Mouse (Mus musculus) 416B (cell line): Measurements from ENCODE around the gene Tspan17.
"Not testable (repeated sequence)": the region's sequence is repeated elsewhere in the genome, so short reads cannot be mapped to it uniquely, and the experiment has no call there.

ENCODE experiments used
- DNase-seq: peaks from one replicate; pipeline ENCODE4 v3.0.0; 2011; ENCODE audit warnings: low read depth

Gene Tspan17

GRCm38 (mm10) chr13:54760906-54761305, 28.3 kb upstream of the Tspan17 start:
- no peak for DNase-seq

DNA sequence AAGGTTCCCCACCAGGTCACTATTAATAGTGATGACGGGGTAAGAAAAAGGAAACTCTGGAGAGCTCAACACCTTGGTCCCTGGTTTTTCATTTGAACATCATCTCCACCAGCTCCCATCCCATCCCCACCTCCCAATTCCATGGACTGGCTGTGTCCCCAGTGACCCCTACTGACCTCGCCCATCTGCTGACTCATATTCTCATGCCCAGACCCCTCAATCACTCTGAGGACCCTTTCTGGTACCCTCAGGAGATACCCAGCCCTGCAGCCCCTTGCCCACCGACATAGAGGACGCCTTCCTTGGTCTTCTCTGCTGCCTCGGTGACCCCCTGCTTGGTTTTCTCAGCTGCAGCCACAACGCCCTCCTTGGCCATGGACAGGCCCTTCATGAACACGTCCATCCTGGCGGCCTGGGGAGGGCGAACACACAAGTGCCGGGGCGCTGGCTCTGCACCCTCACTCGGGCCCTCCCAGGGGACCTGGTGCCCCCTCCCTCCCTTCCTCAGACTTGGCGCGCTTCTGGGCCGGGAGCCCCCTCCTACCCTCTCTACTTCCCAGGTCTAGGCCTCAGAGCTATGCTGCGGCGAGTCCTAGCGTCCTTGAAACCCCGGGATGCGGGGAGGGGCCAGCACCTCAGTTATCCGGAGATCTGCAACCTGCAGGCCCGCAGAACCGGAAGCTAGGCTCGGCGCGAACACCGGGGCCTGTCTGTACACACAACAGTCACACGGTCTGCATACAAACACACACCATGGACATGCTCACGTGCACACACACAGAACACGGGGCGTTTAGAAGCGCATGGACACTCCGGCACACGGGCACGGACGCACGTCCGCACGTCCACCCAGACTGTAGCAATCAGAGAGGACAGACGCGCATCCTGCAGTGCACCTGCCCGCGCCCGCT, 23.6 kb upstream of the Tspan17 start:
- no peak for DNase-seq

GRCm38 (mm10) chr13:54766192-54766768, 22.9 kb upstream of the Tspan17 start, which contains the start of gene Sncb:
Sncb (minus strand) TSS chr13:54766595.
- DNase-seq = no peak

GRCm38 (mm10) chr13:54767012-54767411, 22.2 kb upstream of the Tspan17 start:
- no peak for DNase-seq

- no peak for DNase-seq
These were observed 8.6 kb upstream of the Tspan17 start for GRCm38 (mm10) chr13:54780592-54780991.

DNA sequence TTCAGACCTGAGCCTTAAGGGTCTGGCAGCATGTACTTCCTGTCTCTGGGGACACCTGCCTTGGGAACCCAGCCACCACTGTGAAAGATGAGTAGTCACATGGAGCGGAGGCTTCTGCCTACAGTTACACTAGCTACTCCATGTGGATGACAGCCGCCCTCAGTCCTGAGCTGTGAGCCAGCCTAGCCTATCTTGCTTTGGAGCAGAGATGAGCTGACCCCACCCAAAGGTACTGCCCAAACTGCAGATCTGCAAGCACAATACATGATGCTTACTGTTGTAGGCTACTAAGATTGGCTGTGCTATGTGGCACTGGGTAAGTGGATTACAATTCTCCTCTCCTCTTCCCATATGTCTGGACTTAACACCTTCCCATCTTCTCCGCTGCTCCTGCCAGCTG, 8.1 kb upstream of the Tspan17 start:
- DNase-seq = no peak

- DNase-seq = no peak
These were observed 5.9 kb upstream of the Tspan17 start for GRCm38 (mm10) chr13:54783235-54783634.

- DNase-seq = no peak
These were observed 5.5 kb upstream of the Tspan17 start, which contains the start of gene Eif4e1b for GRCm38 (mm10) chr13:54783698-54784097. Eif4e1b (plus strand) TSS chr13:54783998.

- DNase-seq = not testable (repeated sequence)
These were observed 1.6 kb upstream of the Tspan17 start for GRCm38 (mm10) chr13:54787591-54787990.

- peak; percentile 66 for DNase-seq
These were observed 602 bp downstream of the Tspan17 start for GRCm38 (mm10) chr13:54789561-54790397.

DNA sequence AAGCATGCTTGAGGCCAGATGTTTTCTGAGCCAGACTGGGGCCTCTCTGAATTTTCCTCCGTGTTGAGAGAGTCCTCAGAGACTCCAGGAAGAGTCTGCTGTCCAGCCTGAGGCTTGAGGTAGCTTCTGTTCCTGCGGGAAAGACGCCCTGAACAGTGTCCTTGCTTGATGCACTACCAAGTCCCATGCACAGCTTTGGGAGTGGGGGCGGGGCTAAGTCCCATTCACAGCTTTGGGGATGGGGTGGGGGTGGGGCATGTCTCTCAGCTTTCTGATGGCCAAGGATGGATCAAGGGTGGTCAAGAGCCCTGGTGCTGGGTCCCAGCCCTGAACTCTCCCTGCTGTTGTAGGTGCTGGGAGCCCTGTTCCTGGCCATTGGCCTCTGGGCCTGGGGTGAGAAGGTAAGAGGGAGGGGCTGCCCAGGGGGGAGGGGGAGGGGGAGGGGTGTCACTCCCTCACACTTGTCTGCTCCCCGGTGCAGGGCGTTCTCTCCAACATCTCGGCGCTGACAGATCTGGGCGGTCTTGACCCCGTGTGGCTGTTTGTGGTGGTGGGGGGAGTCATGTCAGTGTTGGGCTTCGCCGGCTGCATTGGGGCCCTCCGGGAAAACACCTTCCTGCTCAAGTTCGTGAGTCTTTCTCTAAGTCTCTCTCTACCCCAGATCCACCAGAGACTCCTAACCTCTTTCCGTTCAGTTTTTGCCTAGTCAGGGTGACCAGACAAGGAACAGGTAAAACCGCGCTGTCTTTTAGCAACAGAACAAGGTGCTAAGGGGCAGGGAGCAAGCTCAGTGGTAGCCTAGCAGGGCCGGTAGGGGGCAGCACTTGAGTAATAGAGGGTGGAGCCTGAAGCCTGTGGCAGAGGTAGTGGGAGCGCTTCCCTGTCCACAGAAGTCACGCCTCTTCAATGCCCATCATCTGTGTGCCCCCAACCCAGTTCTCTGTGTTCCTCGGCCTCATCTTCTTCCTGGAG, 3.4 kb downstream of the Tspan17 start:
- DNase-seq = peak; percentile 21

DNA sequence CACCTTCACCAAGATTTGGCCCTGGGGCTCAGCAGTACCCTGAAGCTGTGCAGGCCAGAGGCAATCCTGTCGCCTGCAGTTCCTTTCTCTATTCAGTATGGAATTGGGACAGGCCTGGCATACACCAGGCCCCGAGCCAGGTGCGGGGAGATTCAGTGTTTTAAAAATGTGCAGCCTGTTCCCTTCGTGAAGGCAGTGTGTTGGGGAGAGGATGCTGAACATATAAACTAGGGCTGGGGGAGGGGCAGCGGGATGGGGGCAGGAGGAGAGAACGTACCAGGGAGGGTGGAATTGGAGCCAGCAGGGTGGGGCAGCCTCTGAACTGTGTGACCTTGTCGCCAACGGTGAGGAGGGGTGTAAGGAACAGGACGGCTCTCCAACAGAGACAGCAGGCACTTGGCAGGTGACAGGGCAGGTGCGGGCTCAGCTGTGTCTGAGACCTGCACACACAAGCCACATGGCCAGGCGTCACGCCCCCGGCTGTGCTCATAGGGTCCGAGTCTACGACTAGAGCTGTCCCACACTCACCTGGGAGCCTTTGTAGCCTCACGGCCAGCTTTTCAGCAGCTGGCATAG, 4.9 kb downstream of the Tspan17 start:
- DNase-seq = no peak

DNA sequence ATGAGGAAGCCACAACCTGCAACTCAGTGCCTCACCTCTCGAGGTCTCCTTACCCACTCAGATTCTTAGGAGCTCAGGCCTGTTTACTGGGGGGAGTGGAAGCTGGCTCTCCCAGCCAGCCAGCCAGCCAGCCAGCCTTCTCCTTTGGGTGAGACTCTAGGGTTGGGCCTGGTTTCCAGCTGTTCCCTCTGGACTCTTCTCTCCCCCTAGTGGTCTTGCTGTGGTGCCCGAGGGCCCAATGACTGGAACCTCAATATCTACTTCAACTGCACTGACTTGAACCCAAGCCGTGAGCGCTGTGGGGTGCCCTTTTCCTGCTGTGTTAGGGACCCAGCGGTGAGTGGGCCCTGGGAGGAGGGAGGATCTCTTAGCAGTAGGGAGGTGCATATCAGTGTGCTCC, 5.7 kb downstream of the Tspan17 start:
- DNase-seq = peak; percentile 29

GRCm38 (mm10) chr13:54797356-54797755, 8.2 kb downstream of the Tspan17 start:
- DNase-seq = peak; percentile 46

- no peak for DNase-seq
These were observed 8.9 kb downstream of the Tspan17 start for GRCm38 (mm10) chr13:54797861-54798643.

GRCm38 (mm10) chr13:54798740-54799139, 9.6 kb downstream of the Tspan17 start:
- no peak for DNase-seq

GRCm38 (mm10) chr13:54799701-54800100, 10.5 kb downstream of the Tspan17 start:
- peak; percentile 78 for DNase-seq

DNA sequence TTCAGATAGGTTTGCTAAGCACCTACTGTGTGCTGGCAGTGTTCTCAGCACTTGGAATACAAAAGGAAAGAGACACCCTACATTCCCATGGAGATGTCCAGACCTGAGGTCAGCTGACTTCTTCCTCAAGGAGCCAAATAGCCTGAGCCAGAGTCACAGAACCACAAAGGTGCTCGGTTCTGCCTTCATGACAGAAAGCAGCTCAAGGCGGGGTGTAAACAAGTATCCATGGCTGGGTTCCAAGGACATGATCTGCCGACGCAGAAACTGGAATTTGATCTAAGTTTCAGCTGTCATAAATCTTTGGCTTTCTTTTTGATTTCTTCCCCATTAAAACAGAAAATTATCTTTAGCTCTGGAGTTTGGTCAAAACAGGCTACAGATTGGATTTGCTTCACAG, 11.0 kb downstream of the Tspan17 start:
- DNase-seq = no peak

DNA sequence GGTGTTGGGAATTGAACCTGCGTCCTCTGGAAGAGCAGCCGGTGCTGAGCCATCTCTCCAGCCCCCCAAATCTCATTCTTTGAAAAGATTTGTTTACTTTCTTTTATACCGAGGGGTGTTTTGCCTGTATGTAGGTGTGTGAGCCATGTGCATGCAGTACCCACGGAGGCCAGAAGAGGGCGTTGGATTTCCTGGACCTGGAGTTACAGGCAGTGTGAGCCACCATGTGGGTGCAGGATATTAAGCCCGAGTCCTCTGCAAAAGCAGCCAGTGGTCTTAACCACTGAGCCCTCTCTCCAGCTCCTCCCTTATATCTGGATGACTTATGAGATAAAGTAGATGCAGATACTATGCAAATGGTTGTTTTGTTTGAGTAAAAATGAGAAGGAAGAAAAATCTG, 13.8 kb downstream of the Tspan17 start:
- DNase-seq = peak; percentile 18
